Mouse (Mus musculus) liver, adult 2 months (tissue): ENCODE measurements around the gene Kiss1r.

ENCODE experiments used
- CTCF ChIP-seq: fragments of 200-500 bp; IDR thresholded peaks from 2 replicates; pipeline ENCODE4 v1.5.1; 2011; ENCODE audit warnings: low read depth, low read length, control low read depth
- POLR2A ChIP-seq: fragments of 200-500 bp; IDR thresholded peaks from 2 replicates; pipeline ENCODE4 v1.6.1; 2011; ENCODE audit warnings: low read length, control low read depth; ENCODE audit not compliant: insufficient read depth; ENCODE audit errors: extremely low read depth

DNA sequence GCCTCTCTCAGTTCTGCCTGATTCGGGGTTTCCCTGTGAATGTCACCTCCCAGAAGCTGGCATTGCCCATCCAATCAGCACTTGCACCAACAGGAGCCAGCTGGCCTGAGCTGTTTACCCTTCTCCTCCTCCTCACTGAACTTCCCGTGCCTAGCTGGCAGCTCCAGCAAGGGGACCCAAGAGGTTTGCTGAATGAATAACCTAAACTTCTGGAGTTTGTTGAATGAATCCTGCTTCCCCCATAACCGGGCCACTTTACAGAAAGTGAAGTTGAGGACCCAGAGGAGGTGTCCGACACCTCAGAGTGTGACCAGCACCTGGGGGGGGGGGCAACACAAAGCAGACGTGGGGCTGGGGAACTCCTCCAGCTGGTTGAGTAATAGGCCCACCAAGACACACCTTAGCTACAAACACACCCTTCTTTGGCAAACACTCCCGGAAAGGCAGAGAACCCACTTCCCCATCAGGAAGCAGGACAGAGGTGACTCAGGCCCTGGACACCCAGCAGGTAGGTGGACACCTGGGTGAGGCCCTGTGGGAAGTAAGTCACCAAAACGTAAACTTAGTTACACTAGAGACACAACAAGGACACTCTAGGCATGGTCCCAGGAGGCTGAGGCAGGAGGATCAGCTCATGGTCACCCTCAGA lies 1.7 kb upstream of the Kiss1r start:
- no peak for TF ChIP-seq CTCF
- no peak for TF ChIP-seq POLR2A
